ENCODE assay signal across 8 mouse cellular contexts in genomic region chr4:96591791-96592150, GRCm38 (mm10). TPM values are rescaled to one million over a fixed set of nuclear protein-coding genes. Genes with fewer than 3 reads are reported as not detected.
A peak's percentile ranks its signal among the peaks of the same experiment; 100 is the strongest.
DNase-seq lines count a peak whose midpoint lies in the region; ATAC-seq and TF ChIP-seq lines count a peak whose summit lies in the region.

No protein-coding gene starts in this region.

- no peaks in the 10 kb centered on the region for H3K27me3 ChIP-seq in hindbrain, postnatal 0 days (ENCODE audit: insufficient read depth, low read length)
- H3K27me3 ChIP-seq in splenic B cell, adult 2 months (ENCODE audit: control insufficient read depth, insufficient read depth, low read length, poor library complexity, severe bottlenecking): no peaks in the 10 kb centered on the region

- peak; percentile 88 for ATAC-seq in frontal cortex, adult (ENCODE audit: low TSS enrichment)
- peak; percentile 89 for ATAC-seq in hindbrain, postnatal 0 days
- ATAC-seq in megakaryocyte-erythroid progenitor cell, adult 5-6 weeks (replicated peaks; ENCODE audit: low FRiP score, low TSS enrichment, poor library complexity, severe bottlenecking): peak; percentile 55

- intact Hi-C loops in left cerebral cortex, postnatal 10 days (cut with DNase I): no loop called here

- peak; percentile 27; the same call in 1 of the 2 replicates for TF ChIP-seq CTCF in hindbrain, postnatal 0 days (IDR thresholded peaks at IDR 0.05; ENCODE audit: low read depth)

- H3K27ac ChIP-seq in hindbrain, postnatal 0 days: peak overlapping the region; percentile 85

- H3K9me3 ChIP-seq in hindbrain, postnatal 0 days (ENCODE audit: low read length): no peaks in the 10 kb centered on the region

- peak overlapping the region; percentile 58; the same call in 1 of the 2 replicates for H3K9ac ChIP-seq in hindbrain, postnatal 0 days (replicated peaks; ENCODE audit: low read length)

- 0 out of 2 replicates have a peak, but pooled peaks cover 3% of the 10 kb centered on the region for H3K4me1 ChIP-seq in hindbrain, postnatal 0 days (ENCODE audit: insufficient read depth, low read length)

- peak; percentile 36 for DNase-seq in adrenal gland, adult 2 months
- DNase-seq in cerebellum, adult 11 months: peak; percentile 13
- DNase-seq in hindbrain, postnatal 0 days (ENCODE audit: low spot score): peak; percentile 82
- DNase-seq in left cerebral cortex, postnatal 10 days (ENCODE audit: extremely low spot score in 1 of 2, low spot score in 2 of 2): peak; percentile 68
- peak; percentile 1 for DNase-seq in splenic B cell, adult 2 months (ENCODE audit: low read depth, low spot score)
- no peak for DNase-seq in natural killer cell, adult 2 months (ENCODE audit: low spot score in 2 of 2)

- H3K36me3 ChIP-seq in hindbrain, postnatal 0 days (ENCODE audit: insufficient read depth, low read length): no peaks in the 10 kb centered on the region
- no peaks in the 10 kb centered on the region for H3K36me3 ChIP-seq in splenic B cell, adult 2 months (ENCODE audit: control insufficient read depth, insufficient read depth, low read length, poor library complexity, severe bottlenecking)

- peak overlapping the region; percentile 44 for H3K4me3 ChIP-seq in hindbrain, postnatal 0 days (ENCODE audit: low read length)

- peak overlapping the region; percentile 74 for H3K4me2 ChIP-seq in hindbrain, postnatal 0 days (ENCODE audit: low read depth, low read length)

- WGBS in hindbrain, postnatal 0 days: 17% methylated on average over 4 of the region's 4 CpGs

RNA-seq across cellular contexts. Expression of gene Cyp2j9, which starts 0.4 kb away (rescaled TPM):
- total RNA-seq in adrenal gland, adult 2 months (2021): 1 to 10 TPM; 1.0 to 1.7 TPM
- 1.2 and 1.5 TPM in 2 replicates for polyA plus RNA-seq in adrenal gland, adult 2 months (2012; rRNA removed)
- total RNA-seq in hindbrain, postnatal 0 days (2014; rRNA removed): 19.9 and 26.1 TPM in 2 replicates
- polyA plus RNA-seq in hindbrain, postnatal 0 days (2015; fragmentation: Nextera tagmentation; extraction: Ambion mirVana): 21.2 and 23.9 TPM in 2 replicates
- total RNA-seq in left cerebral cortex, postnatal 10 days (2021): 10 to 100 TPM in 1 of 2 experiments, 1 to 10 TPM in 1; 9.0 to 12.2 TPM
- total RNA-seq in megakaryocyte-erythroid progenitor cell, adult 5-6 weeks (2014; fragmentation: Nextera tagmentation): 1.6 TPM in 1 of 2 replicates, not detected in the other
- 4.9 TPM in 1 of 2 replicates, not detected in the other for total RNA-seq in megakaryocyte-erythroid progenitor cell, adult 5-6 weeks (2017)

RNA-seq across cellular contexts. Expression of gene Cyp2j6, which starts 38.3 kb away (rescaled TPM):
- total RNA-seq in adrenal gland, adult 2 months (2021): 1 to 10 TPM; 6.0 to 6.1 TPM
- 4.2 and 4.6 TPM in 2 replicates for polyA plus RNA-seq in adrenal gland, adult 2 months (2012; rRNA removed)
- 9.1 and 9.3 TPM in 2 replicates for total RNA-seq in hindbrain, postnatal 0 days (2014; rRNA removed)
- polyA plus RNA-seq in hindbrain, postnatal 0 days (2015; fragmentation: Nextera tagmentation; extraction: Ambion mirVana): 10.9 and 11.8 TPM in 2 replicates
- total RNA-seq in left cerebral cortex, postnatal 10 days (2021): 10 to 100 TPM; 10.9 to 11.6 TPM
- total RNA-seq in megakaryocyte-erythroid progenitor cell, adult 5-6 weeks (2014; fragmentation: Nextera tagmentation): 0.67 TPM in 1 of 2 replicates, not detected in the other
- 0.47 and 1.1 TPM in 2 replicates for total RNA-seq in megakaryocyte-erythroid progenitor cell, adult 5-6 weeks (2017)

Comparison
In these comparisons a context has a peak if more than half of its experiments do, and no peak if none do; other contexts are left out.
1. DNase-seq: peak in adrenal gland, adult 2 months (single experiment), cerebellum, adult 11 months (single experiment), hindbrain, postnatal 0 days (single experiment), left cerebral cortex, postnatal 10 days (2 of 2) and splenic B cell, adult 2 months (single experiment); none in natural killer cell, adult 2 months (0 of 2).
2. Peak in every context shown above with its lines, with median percentiles within 50 percentile points of each other: ATAC-seq.